Mouse (Mus musculus): ENCODE measurements around the gene Fcgr4.
A peak's percentile ranks its signal among the peaks of the same experiment; 100 is the strongest.

Fcgr4 gene

GRCm38 (mm10) chr1:171011733-171012132, 7.0 kb upstream of the Fcgr4 start:
- no peak for DNase-seq (ENCODE audit: low spot score)

- DNase-seq (ENCODE audit: low spot score): no peak
Measured at GRCm38 (mm10) chr1:171016676-171017356, 1.9 kb upstream of the Fcgr4 start.

GRCm38 (mm10) chr1:171017468-171018158, 1.1 kb upstream of the Fcgr4 start:
- no peak for DNase-seq (ENCODE audit: low spot score)

- no peak for DNase-seq (ENCODE audit: low spot score)
Measured at GRCm38 (mm10) chr1:171019311-171019950, 711 bp downstream of the Fcgr4 start.

GRCm38 (mm10) chr1:171031752-171032151, 13.0 kb downstream of the Fcgr4 start:
- DNase-seq (ENCODE audit: low spot score): peak; percentile 45

- DNase-seq (ENCODE audit: low spot score): no peak
Measured at GRCm38 (mm10) chr1:171032691-171033090, 14.0 kb downstream of the Fcgr4 start.

- DNase-seq (ENCODE audit: low spot score): peak; percentile 38
Measured at GRCm38 (mm10) chr1:171033196-171033595, 14.5 kb downstream of the Fcgr4 start.

- DNase-seq (ENCODE audit: low spot score): peak; percentile 81
Measured at GRCm38 (mm10) chr1:171033756-171034155, 15.0 kb downstream of the Fcgr4 start.

- no peak for DNase-seq (ENCODE audit: low spot score)
Measured at GRCm38 (mm10) chr1:171034201-171034600, 15.5 kb downstream of the Fcgr4 start.

GRCm38 (mm10) chr1:171035611-171036010, 16.9 kb downstream of the Fcgr4 start:
- DNase-seq (ENCODE audit: low spot score): no peak

- DNase-seq (ENCODE audit: low spot score): peak; percentile 87
Measured at GRCm38 (mm10) chr1:171036550-171037324, 18.0 kb downstream of the Fcgr4 start.

- peak; percentile 84 for DNase-seq (ENCODE audit: low spot score)
Measured at GRCm38 (mm10) chr1:171037861-171038721, 19.4 kb downstream of the Fcgr4 start.

GRCm38 (mm10) chr1:171039135-171039534, 20.4 kb downstream of the Fcgr4 start:
- DNase-seq (ENCODE audit: low spot score): peak; percentile 39

- no peak for DNase-seq (ENCODE audit: low spot score)
Measured at GRCm38 (mm10) chr1:171039880-171040279, 21.2 kb downstream of the Fcgr4 start.

GRCm38 (mm10) chr1:171043594-171044153, 25.0 kb downstream of the Fcgr4 start:
- no peak for DNase-seq (ENCODE audit: low spot score)

GRCm38 (mm10) chr1:171044365-171045078, 25.8 kb downstream of the Fcgr4 start:
- peak; percentile 83 for DNase-seq (ENCODE audit: low spot score)

GRCm38 (mm10) chr1:171045079-171045465, 26.4 kb downstream of the Fcgr4 start:
- DNase-seq (ENCODE audit: low spot score): peak; percentile 46

- DNase-seq (ENCODE audit: low spot score): no peak
Measured at GRCm38 (mm10) chr1:171046501-171046900, 27.8 kb downstream of the Fcgr4 start.

GRCm38 (mm10) chr1:171049263-171049662, 30.5 kb downstream of the Fcgr4 start:
- no peak for DNase-seq (ENCODE audit: low spot score)

- no peak for DNase-seq (ENCODE audit: low spot score)
Measured at GRCm38 (mm10) chr1:171050774-171051173, 32.1 kb downstream of the Fcgr4 start.
